Mouse (Mus musculus): ENCODE measurements around the gene Rpl21.

- TF ChIP-seq CTCF (conservative IDR thresholded peaks at IDR 0.05; ENCODE audit: insufficient read depth, insufficient read length, low read depth, low read length): no peak
- TF ChIP-seq POLR2A (IDR thresholded peaks at IDR 0.05; ENCODE audit: low read depth, low read length): no peak
These were observed 19.8 kb upstream of the Rpl21 start for GRCm38 (mm10) chr5:146812866-146813265.

Data from kidney, adult 2 months (tissue).